Mouse (Mus musculus): ENCODE data around the gene Rps6.

GRCm38 (mm10) chr4:86856304-86857112 is 704 bp downstream of the Rps6 start:
- TF ChIP-seq TCF12 (IDR thresholded peaks at IDR 0.05; ENCODE audit: insufficient read depth, poor library complexity, severe bottlenecking) (no peak), POLR2AphosphoS2 (IDR thresholded peaks at IDR 0.05; ENCODE audit: insufficient read length, low read depth) (no peak)
